Mouse (Mus musculus) testis, adult 2 months (tissue): ENCODE data around the gene Stx19.

Source experiments
- CTCF ChIP-seq: fragments of 200-500 bp; IDR thresholded peaks from 2 replicates; pipeline ENCODE4 v1.5.1; 2012; ENCODE audit warnings: low read depth, mild to moderate bottlenecking, inconsistent platforms, low read length, moderate library complexity; ENCODE audit not compliant: control insufficient read depth, insufficient read depth, insufficient replicate concordance
- POLR2A ChIP-seq: fragments of 200-500 bp; IDR thresholded peaks from 2 replicates; pipeline ENCODE4 v1.6.1; 2012; ENCODE audit warnings: low read depth, mild to moderate bottlenecking, inconsistent platforms, low read length, moderate library complexity; ENCODE audit not compliant: control insufficient read depth

- TF ChIP-seq CTCF, result no peak
- no peak for TF ChIP-seq POLR2A
Measured at GRCm38 (mm10) chr16:62856273-62856672, 41.8 kb downstream of the Stx19 start.
